Mouse (Mus musculus) hindbrain, embryonic 14.5 days (tissue): ENCODE measurements around the gene Slc25a42. TPM values are rescaled to one million over a fixed set of nuclear protein-coding genes. Genes with fewer than 3 reads are reported as not detected.
A peak's percentile ranks its signal among the peaks of the same experiment; 100 is the strongest.

Source experiments
- ATAC-seq: fragments of 200-750 bp; cut with Nextera tagmentation; 2 replicates; pipeline ENCODE4 v1.8.0; 2017; ENCODE audit warnings: moderate number of reproducible peaks, mild to moderate bottlenecking, moderate TSS enrichment, moderate library complexity; ENCODE audit not compliant: low FRiP score
- DNase-seq: peaks from one replicate; pipeline ENCODE4 v3.0.0-alpha.2; 2015; ENCODE audit warnings: low spot score
- H3K27ac ChIP-seq: fragments of 300-500 bp; sonication (generic); 2 replicates; pipeline ENCODE4 v1.5.1; 2014; ENCODE audit warnings: mild to moderate bottlenecking, moderate library complexity
- H3K27me3 ChIP-seq: fragments of 300-500 bp; sonication (generic); 2 replicates; pipeline ENCODE4 v1.6.1; 2014; ENCODE audit warnings: mild to moderate bottlenecking, low read length, mixed read lengths; ENCODE audit not compliant: control insufficient read depth, insufficient read depth
- H3K36me3 ChIP-seq: fragments of 300-500 bp; sonication (generic); replicated peaks from 2 replicates; pipeline ENCODE4 v1.6.1; 2014; ENCODE audit not compliant: control insufficient read depth, insufficient read depth
- H3K4me1 ChIP-seq: fragments of 300-500 bp; sonication (generic); replicated peaks from 2 replicates; pipeline ENCODE4 v1.6.1; 2014; ENCODE audit warnings: antibody characterized with exemption, low read length, mixed read lengths; ENCODE audit not compliant: control insufficient read depth, insufficient read depth
- H3K4me2 ChIP-seq: fragments of 300-500 bp; sonication (generic); replicated peaks from 2 replicates; pipeline ENCODE4 v1.6.1; 2014; ENCODE audit warnings: mild to moderate bottlenecking, moderate library complexity
- H3K4me3 ChIP-seq: fragments of 300-500 bp; sonication (generic); replicated peaks from 2 replicates; pipeline ENCODE4 v1.5.1; 2014; ENCODE audit warnings: mild to moderate bottlenecking, low read length
- H3K9ac ChIP-seq: fragments of 300-500 bp; sonication (generic); 2 replicates; pipeline ENCODE4 v1.6.1; 2014
- H3K9me3 ChIP-seq: fragments of 300-500 bp; sonication (generic); 2 replicates; pipeline ENCODE4 v1.6.1; 2016; ENCODE audit warnings: low read length; ENCODE audit not compliant: control insufficient read depth
- WGBS: fragments of 180-500 bp; shearing (Covaris S2); extraction: QIAGEN DNeasy Blood & Tissue Kit; methylation state at CpG from one replicate; pipeline ENCODE4 v1.1.7; 2014; 5-methylcytosine and 5-hydroxymethylcytosine counted together
- polyA plus RNA-seq: library from polyadenylated mRNA; unstranded; fragments of >200 nt; fragmentation: Nextera tagmentation; extraction: Ambion mirVana; gene quantifications from 2 replicates; pipeline ENCODE4 v1.2.1, GENCODE M21; 2014

Slc25a42 gene
- polyA plus RNA-seq, 1 experiment from 2014 or later: 6.9 TPM

GRCm38 (mm10) chr8:70170748-70171147 lies 41.4 kb downstream of the Slc25a42 start:
- no peak for DNase-seq
- no peak overlapping the region for H3K4me2 ChIP-seq
- H3K27ac ChIP-seq: no peak overlapping the region
- 72% methylated on average over 3 of the region's 3 CpGs for WGBS
- H3K27me3 ChIP-seq: 0 out of 2 replicates have a peak, but pooled peaks cover 5% of the 10 kb centered on the region
- H3K36me3 ChIP-seq: no peaks in the 10 kb centered on the region
- ATAC-seq: no peak
- H3K9ac ChIP-seq: no peak overlapping the region
- H3K4me1 ChIP-seq: peaks cover 21% of the 10 kb centered on the region
- no peaks in the 10 kb centered on the region for H3K9me3 ChIP-seq
- H3K4me3 ChIP-seq: no peak overlapping the region

GRCm38 (mm10) chr8:70170116-70170515 lies 42.0 kb downstream of the Slc25a42 start:
- H3K27me3 ChIP-seq: 0 out of 2 replicates have a peak, but pooled peaks cover 6% of the 10 kb centered on the region
- H3K9me3 ChIP-seq: no peaks in the 10 kb centered on the region
- DNase-seq (no peak), ATAC-seq (no peak)
- H3K9ac ChIP-seq: no peak overlapping the region
- H3K27ac ChIP-seq: no peak overlapping the region
- H3K4me1 ChIP-seq: peaks cover 21% of the 10 kb centered on the region
- H3K4me3 ChIP-seq: no peak overlapping the region
- no peaks in the 10 kb centered on the region for H3K36me3 ChIP-seq
- H3K4me2 ChIP-seq: no peak overlapping the region
- WGBS: 94% methylated on average over 3 of the region's 3 CpGs

GRCm38 (mm10) chr8:70166504-70167110 lies 45.5 kb downstream of the Slc25a42 start:
- ATAC-seq: peak; percentile 77

GRCm38 (mm10) chr8:70163316-70163715 lies 48.8 kb downstream of the Slc25a42 start:
- no peaks in the 10 kb centered on the region for H3K36me3 ChIP-seq
- H3K4me1 ChIP-seq: peaks cover 7% of the 10 kb centered on the region; the same call in 1 of the 2 replicates
- ATAC-seq (no peak), DNase-seq (no peak)
- no peak overlapping the region for H3K27ac ChIP-seq
- WGBS: 82% methylated on average over 3 of the region's 3 CpGs
- H3K4me3 ChIP-seq: no peak overlapping the region
- no peak overlapping the region for H3K4me2 ChIP-seq
- H3K9ac ChIP-seq: no peak overlapping the region
- H3K27me3 ChIP-seq: 0 out of 2 replicates have a peak, but pooled peaks cover 6% of the 10 kb centered on the region
- H3K9me3 ChIP-seq: no peaks in the 10 kb centered on the region

More at GRCm38 (mm10) chr8:70166504-70167110, 45.5 kb downstream of the Slc25a42 start:
- peaks cover 10% of the 10 kb centered on the region for H3K4me1 ChIP-seq
- H3K9me3 ChIP-seq: no peaks in the 10 kb centered on the region
- peak overlapping the region; percentile 45; the same call in 1 of the 2 replicates for H3K9ac ChIP-seq
- no peaks in the 10 kb centered on the region for H3K36me3 ChIP-seq
- H3K27ac ChIP-seq: no peak overlapping the region
- DNase-seq: peak; percentile 79
- H3K4me2 ChIP-seq: peak overlapping the region; percentile 52
- H3K4me3 ChIP-seq: peak overlapping the region; percentile 19
- 0 out of 2 replicates have a peak, but pooled peaks cover 6% of the 10 kb centered on the region for H3K27me3 ChIP-seq
- WGBS: 3% methylated on average over 21 of the region's 21 CpGs

GRCm38 (mm10) chr8:70160015-70160414 lies 52.1 kb downstream of the Slc25a42 start:
- no peak for ATAC-seq
- Histone ChIP-seq H3K4me2 (no peak overlapping the region), H3K36me3 (no peaks in the 10 kb centered on the region)

GRCm38 (mm10) chr8:70159211-70159610 lies 52.9 kb downstream of the Slc25a42 start:
- DNase-seq (no peak), ATAC-seq (no peak)
- 86% methylated on average over 4 of the region's 4 CpGs for WGBS
- H3K27me3 ChIP-seq: no peaks in the 10 kb centered on the region
- no peaks in the 10 kb centered on the region for H3K36me3 ChIP-seq
- no peaks in the 10 kb centered on the region for H3K4me1 ChIP-seq
- no peak overlapping the region for H3K4me3 ChIP-seq
- H3K4me2 ChIP-seq: peak overlapping the region; percentile 69; the same call in 1 of the 2 replicates
- H3K27ac ChIP-seq: no peak overlapping the region
- H3K9ac ChIP-seq: no peak overlapping the region
- no peaks in the 10 kb centered on the region for H3K9me3 ChIP-seq

More at GRCm38 (mm10) chr8:70160015-70160414, 52.1 kb downstream of the Slc25a42 start:
- WGBS: 64% methylated on average over 13 of the region's 13 CpGs
- Histone ChIP-seq H3K27ac (no peak overlapping the region), H3K27me3 (no peaks in the 10 kb centered on the region), H3K9me3 (no peaks in the 10 kb centered on the region), H3K4me1 (no peaks in the 10 kb centered on the region), H3K4me3 (no peak overlapping the region), H3K9ac (no peak overlapping the region)
- no peak for DNase-seq

- ATAC-seq (peak; percentile 93), DNase-seq (peak; percentile 81)
- Histone ChIP-seq H3K4me1 (no peaks in the 10 kb centered on the region), H3K27ac (0 out of 2 replicates have a peak overlapping the region, but pooled peaks have one; percentile 11), H3K36me3 (no peaks in the 10 kb centered on the region), H3K4me2 (peak overlapping the region; percentile 69), H3K27me3 (no peaks in the 10 kb centered on the region), H3K9ac (peak overlapping the region; percentile 57), H3K4me3 (peak overlapping the region; percentile 42), H3K9me3 (no peaks in the 10 kb centered on the region)
- WGBS: 13% methylated on average over 38 of the region's 40 CpGs
Observed at GRCm38 (mm10) chr8:70158069-70158853, 53.8 kb downstream of the Slc25a42 start.

GRCm38 (mm10) chr8:70157240-70157800 lies 54.8 kb downstream of the Slc25a42 start:
- no peak overlapping the region for H3K4me2 ChIP-seq
- WGBS: 88% methylated on average over 1 of the region's 1 CpGs
- H3K9ac ChIP-seq: no peak overlapping the region
- no peak overlapping the region for H3K4me3 ChIP-seq
- H3K27me3 ChIP-seq: no peaks in the 10 kb centered on the region
- ATAC-seq (no peak), DNase-seq (no peak)
- H3K36me3 ChIP-seq: no peaks in the 10 kb centered on the region
- H3K4me1 ChIP-seq: no peaks in the 10 kb centered on the region
- H3K27ac ChIP-seq: no peak overlapping the region
- H3K9me3 ChIP-seq: no peaks in the 10 kb centered on the region
